Mouse (Mus musculus): Measurements from ENCODE around the gene Itga9. TPM values are rescaled to one million over a fixed set of nuclear protein-coding genes. Genes with fewer than 3 reads are reported as not detected.

The Itga9 gene
- total RNA-seq, 1 experiment from 2014 or later, result not detected

DNA sequence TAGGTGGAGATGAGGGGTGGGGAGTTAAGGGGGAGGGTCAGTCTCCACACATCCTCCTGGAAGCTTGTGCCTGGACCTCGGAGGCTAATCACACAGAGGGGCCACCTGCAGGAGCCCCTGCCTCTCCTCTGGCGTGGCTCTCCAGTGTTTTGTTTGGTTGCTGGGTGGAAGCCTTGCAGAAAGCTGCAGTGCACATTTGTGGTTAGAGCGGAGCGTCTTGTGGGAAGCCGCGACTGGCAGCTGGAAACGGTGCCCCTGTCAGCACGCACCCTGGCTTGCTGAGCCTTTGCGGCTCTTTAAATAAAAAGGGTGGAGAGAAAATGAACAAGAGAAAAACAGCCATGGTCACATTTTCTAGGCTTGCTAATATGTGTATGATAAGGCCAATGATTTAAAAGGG, 70.9 kb downstream of the Itga9 start:
- ATAC-seq (replicated peaks; ENCODE audit: insufficient number of reproducible peaks, low FRiP score, low TSS enrichment, poor library complexity, severe bottlenecking), result no peak

DNA sequence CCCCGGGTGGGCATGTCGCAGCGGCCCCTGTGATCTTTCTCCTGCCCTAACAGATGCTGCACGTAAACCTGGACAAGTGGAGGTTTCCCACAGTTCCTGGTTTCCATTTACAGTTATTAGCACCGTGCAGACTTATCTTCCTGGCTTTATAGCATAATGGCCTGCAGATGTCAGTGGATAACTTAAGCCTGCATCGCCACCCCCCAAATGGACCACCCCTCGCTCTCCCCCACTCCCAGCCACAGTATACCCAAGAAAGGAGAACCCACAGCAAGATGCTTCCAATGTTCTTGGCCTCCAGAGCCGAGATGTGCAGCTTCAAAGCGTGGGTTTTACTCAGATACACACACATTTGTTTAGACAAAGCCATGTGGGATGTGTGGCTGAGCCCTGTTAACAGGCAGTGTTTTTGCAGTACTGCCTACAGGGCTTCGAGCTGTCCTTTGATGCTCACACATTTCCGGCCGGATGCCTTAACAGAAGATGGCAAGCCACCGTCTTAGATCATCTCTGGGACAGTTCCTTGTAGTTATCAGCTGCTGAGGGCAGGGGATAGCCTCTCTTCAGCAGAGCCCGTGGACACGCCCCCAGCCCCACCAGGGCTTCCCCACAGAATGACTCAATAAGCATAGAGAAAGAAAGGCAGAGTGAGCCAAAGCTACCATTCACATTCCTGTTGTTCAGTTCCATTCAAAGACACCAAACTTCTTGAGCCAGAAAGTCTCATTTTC, 71.7 kb downstream of the Itga9 start:
- ATAC-seq (replicated peaks; ENCODE audit: insufficient number of reproducible peaks, low FRiP score, low TSS enrichment, poor library complexity, severe bottlenecking), result no peak

DNA sequence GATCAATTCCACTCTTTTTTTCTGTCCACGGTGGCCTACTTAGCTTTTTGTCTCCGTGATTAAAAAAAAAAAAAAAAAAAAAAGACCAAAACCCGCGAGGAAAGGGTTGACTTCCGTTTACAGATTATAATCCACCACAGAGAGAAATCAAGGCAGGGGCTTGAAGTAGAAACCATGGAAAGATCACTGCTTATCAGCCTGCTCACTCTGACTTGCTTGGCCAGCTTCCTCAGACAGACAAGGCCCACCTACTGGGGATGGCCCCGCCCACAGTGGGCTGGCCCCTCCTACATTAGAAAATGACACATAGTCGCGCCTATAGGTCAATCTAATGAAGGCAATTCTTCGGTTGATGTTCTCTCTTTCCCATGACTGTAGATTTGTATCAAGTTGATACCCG, 72.3 kb downstream of the Itga9 start:
- ATAC-seq (replicated peaks; ENCODE audit: insufficient number of reproducible peaks, low FRiP score, low TSS enrichment, poor library complexity, severe bottlenecking), result no peak

DNA sequence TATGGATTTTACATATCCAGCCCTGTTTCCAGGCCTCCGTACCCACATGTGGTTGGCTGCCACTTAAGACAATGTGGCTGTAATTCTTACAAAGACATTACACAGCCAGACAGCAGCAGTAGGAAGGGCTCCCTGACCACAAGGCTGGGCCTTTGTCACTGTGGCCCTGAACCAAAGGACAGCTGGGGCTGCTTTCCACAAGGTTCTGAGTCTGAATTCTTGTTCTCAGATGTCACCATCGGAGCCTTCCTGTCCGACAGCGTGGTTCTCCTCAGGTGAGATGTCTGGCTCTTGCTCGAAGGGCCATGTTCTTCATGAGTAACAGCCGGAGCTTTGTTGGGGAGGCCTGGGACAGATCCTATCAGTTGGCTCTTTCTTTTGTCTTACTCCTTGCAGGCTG, 75.0 kb downstream of the Itga9 start:
- ATAC-seq (replicated peaks; ENCODE audit: insufficient number of reproducible peaks, low FRiP score, low TSS enrichment, poor library complexity, severe bottlenecking), result no peak

DNA sequence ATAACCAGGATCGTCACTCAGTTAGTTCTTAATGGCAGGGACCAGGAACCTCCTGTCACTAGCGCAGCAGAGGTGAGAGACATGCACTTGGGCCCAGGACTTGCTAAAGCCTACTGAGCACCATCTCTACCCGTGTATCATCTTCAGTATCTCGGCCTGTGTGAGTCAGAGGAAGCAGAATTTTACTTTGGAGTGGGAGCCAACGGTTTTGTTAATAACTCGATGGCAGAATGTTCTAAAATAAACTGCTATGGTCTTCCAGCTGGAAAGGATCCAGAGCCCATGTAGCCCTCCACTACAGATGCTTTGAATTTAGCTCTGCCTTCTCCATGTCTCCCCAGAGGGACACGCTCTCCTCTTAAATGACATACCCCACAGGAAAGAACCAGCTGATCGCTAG, 75.7 kb downstream of the Itga9 start:
- no peak for ATAC-seq (replicated peaks; ENCODE audit: insufficient number of reproducible peaks, low FRiP score, low TSS enrichment, poor library complexity, severe bottlenecking)

DNA sequence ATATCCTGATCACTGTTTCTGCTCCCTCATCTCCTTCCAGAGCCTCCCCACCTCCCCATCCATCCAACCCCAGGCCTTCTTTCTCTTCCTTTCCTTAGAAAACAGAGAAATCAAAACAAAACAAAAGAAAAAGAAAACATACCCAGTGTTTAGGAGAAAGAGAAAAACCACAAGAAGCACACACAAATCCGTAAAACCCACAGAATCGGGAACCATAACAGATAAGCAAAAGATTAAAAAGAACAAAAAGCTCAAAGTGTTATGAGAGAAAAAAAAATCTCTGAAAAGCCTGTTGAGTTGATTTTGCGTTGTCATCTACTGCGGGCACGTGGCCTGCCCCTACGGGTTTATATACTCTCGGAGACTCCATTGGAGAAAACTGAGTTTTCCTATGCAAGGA, 77.0 kb downstream of the Itga9 start:
- no peak for ATAC-seq (replicated peaks; ENCODE audit: insufficient number of reproducible peaks, low FRiP score, low TSS enrichment, poor library complexity, severe bottlenecking)

DNA sequence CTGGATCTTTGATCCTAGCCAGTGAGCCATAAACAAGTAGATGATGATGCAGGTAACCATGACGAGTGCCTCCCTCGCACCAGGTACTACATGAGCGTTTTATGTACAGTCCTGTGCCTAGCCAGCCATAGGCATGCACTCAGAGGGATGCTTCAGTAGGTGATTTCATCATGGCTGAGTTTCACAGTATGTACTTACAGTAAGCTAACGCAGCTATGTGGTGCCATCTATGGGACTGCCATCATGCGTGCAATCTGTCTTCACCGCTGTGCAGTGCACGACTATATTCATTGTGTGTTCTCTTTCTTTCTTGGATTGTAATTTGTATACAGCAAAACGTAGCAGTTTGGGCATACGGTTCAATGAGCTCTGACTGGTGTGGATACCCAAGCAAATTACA, 77.9 kb downstream of the Itga9 start:
- no peak for ATAC-seq (replicated peaks; ENCODE audit: insufficient number of reproducible peaks, low FRiP score, low TSS enrichment, poor library complexity, severe bottlenecking)

DNA sequence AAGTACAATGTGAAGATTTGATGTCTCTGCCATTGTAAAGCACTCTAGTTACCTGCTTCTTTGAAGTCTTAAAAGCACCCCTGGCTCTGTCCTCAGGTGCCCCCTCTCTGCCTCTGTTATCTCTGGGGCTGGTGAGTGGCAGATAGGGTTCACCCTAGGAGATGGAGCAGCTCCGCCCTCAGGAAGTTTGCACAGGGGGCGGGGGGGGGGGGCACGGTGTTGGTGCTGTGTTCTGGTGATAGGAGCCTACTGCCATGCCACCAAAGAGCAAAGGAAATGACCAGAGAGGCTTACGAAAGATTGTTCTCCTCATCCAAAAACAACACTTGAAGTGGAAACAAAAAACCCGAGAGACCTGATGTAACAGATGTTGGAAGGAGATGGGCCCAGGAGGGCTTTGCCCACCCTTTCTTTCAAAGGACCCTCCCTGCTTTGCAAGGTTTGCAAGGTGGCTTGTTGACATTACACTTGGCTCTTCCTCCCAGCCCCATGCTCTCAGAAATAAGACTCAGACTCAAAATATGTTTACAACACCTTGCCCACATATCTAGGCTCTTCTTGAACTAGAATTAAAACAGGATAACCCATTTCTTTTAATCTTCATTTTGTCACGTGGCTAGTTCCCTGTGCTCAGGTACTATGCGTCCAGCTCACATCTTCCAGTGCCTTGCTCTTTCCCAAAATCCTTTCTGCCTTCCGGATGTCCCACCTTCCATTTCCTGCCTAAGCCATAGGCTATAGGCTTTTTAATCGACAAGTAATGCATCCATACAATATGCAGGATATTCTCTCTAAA, 79.9 kb downstream of the Itga9 start:
- no peak for ATAC-seq (replicated peaks; ENCODE audit: insufficient number of reproducible peaks, low FRiP score, low TSS enrichment, poor library complexity, severe bottlenecking)

DNA sequence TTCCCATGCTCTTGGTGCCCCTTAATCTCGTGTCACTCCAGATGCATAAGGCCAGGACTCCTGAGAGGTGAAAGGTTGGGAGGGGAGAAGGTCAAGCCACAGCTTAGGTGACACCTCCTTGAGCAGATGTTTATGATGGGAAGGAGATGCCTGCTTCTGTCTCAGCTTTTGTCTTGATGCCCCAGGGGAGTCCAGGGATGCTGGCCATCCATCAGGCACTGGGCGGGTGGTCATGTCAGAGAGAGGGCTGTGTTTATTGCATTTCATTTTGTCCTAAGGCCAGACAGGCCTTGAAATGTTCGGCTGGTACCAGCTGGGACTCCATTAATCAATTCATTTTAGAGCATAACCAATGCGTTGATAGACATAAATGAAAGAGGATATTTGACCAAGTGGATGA, 81.8 kb downstream of the Itga9 start:
- ATAC-seq (replicated peaks; ENCODE audit: insufficient number of reproducible peaks, low FRiP score, low TSS enrichment, poor library complexity, severe bottlenecking), result no peak

DNA sequence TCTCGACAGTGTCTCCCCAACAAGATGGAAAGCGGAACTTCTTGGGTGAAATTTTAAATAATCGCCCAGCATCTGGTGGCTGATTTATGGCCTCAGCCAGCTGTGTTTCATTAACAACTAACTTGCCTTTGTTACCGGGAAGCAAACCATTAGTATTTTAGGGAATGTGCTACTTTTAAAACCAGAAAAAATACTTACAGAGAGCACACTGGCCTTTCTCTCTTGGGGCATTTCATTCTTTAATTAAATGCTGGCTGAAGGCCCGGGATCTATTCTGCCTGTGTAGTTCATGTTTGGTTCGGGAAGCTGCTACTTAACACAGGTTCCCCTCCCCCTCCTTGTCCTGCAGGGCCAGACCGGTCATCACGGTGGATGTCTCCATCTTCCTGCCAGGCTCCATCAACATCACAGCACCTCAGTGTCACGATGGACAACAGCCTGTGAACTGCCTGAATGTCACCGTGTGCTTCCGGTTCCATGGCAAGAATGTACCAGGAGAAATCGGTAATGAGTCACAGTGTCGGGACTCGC, 82.5 kb downstream of the Itga9 start:
- no peak for ATAC-seq (replicated peaks; ENCODE audit: insufficient number of reproducible peaks, low FRiP score, low TSS enrichment, poor library complexity, severe bottlenecking)

DNA sequence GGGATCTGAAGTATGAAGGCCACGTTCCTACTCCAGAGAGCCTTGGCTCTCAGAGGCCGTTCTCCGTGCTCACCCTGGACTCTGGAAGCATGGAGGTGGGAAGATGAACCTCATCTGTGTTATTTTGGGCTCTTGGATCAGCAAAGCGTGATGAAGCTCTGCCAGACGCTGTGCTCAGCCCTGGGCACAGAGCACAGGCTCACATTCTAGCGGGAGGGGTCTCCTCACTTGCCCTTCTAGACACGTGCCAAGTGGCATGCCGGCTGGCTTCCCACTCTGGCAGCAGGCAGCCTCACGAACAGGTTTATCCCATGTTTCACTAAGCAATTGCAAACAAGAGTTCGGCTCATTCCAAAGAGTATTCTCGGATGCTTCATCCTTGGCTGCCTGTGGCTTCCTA, 86.8 kb downstream of the Itga9 start:
- ATAC-seq (replicated peaks; ENCODE audit: insufficient number of reproducible peaks, low FRiP score, low TSS enrichment, poor library complexity, severe bottlenecking), result no peak

DNA sequence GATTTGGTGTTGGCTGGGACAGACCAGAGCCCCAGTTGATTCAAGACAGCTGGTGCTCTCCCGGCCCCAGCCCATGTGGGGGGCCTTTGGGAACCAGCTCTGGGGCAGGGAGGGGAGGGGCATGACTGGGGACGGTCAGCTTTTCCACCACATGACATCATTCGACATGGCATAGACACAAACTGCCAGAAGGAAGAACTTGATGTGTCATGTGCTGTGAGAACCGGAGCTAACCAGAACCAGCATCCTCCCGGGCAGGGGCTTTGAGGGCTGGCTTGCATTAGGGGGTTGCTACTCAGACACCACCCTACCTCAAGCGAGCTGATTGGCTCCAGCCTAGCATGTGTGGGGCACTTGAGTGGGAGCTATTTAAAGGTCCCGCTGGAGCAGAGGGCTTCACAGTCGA, 87.9 kb downstream of the Itga9 start:
- ATAC-seq (replicated peaks; ENCODE audit: insufficient number of reproducible peaks, low FRiP score, low TSS enrichment, poor library complexity, severe bottlenecking), result no peak

DNA sequence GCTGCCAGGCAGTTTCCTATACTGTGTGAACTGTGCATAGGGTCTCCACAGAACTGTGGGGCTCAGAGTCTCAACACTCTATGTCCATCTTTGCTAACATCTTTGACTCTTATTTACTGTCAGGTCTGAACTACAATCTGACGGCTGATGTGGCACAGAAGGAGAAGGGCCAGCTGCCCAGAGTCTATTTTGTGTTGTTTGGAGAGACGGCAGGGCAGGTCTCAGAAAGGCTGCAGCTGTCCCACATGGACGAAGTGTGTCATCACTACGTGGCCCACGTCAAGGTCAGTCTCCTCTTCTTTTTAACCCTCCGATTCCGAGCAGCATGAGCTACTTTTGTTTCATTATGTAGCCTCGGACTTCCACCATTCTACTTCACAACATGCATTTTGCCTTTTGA, 91.7 kb downstream of the Itga9 start:
- ATAC-seq (replicated peaks; ENCODE audit: insufficient number of reproducible peaks, low FRiP score, low TSS enrichment, poor library complexity, severe bottlenecking), result no peak

DNA sequence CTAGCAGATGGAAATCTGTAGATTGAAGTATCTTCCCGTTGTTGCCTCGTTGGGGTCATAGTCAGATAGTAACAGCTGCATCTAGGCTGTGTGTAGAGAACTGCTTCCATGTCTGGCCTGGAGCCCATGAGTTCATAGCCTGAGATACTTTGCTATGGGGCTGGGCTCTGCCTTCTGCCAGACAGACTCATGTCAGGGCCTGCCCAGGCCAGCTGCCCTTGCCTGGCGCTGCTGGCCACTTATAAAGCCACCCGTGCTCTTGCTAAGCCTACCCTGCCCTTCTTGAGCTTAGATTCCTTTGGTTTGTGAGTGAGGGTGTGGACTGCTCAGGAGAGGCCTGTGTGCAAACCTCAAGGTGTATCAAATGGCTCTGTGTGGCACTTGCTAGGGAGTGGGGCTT, 93.2 kb downstream of the Itga9 start:
- ATAC-seq (replicated peaks; ENCODE audit: insufficient number of reproducible peaks, low FRiP score, low TSS enrichment, poor library complexity, severe bottlenecking), result no peak

DNA sequence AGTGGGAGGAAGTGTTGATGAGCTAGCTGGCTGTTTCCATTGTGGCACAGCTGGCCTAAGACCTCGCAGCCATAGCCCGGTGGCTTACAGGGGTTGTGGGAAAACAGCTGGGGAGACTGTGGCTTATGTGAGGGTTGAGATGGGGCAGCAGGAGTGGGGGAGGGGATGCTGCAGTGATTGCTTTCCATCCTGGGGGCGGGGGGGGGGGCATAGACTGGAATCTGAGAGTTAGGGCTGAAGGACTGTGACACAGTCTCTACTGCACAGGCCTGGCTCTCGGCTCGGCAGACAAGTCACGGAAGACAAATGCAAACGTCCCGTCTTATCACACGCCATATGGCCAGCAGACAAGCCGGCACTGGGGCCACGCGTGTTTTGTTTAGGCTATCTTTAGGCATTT, 94.4 kb downstream of the Itga9 start:
- no peak for ATAC-seq (replicated peaks; ENCODE audit: insufficient number of reproducible peaks, low FRiP score, low TSS enrichment, poor library complexity, severe bottlenecking)

DNA sequence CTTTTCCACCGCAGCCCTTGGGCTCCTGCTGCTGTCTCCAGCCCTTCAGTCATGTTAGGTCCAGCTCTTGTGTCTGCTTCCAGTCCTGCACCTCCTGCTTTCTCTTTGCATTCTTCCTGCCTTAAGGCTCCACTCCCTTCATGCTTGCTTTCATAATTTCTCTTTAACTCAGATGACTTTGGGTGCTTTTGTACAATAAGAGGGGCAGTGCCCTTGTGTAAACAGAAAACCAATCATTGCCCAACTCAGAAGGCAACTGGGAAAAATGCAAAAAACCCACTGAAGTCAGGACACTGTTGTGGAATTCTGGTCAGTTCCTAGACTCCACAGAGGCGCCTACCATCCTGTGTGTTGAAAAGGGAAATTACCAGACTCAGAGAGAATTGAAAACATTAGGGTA, 95.3 kb downstream of the Itga9 start:
- no peak for ATAC-seq (replicated peaks; ENCODE audit: insufficient number of reproducible peaks, low FRiP score, low TSS enrichment, poor library complexity, severe bottlenecking)

DNA sequence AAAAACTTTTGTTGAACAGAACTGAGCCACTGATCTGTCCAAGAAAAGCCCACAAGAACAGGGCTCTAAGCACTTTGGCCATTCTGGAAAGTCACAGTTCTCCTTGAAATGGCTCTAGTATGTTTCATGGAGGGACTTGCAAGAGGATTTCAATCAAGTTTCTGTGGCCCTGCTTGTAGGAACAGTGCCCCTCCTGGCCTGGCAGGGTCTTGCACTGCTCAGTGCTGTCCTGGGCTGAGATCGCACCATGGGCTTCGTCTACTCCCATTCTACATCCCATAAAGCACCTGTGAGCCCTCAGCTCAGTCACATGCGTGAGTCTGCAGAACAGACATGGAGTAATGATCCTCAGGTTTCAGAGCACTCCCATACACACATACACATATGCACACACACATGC, 96.7 kb downstream of the Itga9 start:
- no peak for ATAC-seq (replicated peaks; ENCODE audit: insufficient number of reproducible peaks, low FRiP score, low TSS enrichment, poor library complexity, severe bottlenecking)

DNA sequence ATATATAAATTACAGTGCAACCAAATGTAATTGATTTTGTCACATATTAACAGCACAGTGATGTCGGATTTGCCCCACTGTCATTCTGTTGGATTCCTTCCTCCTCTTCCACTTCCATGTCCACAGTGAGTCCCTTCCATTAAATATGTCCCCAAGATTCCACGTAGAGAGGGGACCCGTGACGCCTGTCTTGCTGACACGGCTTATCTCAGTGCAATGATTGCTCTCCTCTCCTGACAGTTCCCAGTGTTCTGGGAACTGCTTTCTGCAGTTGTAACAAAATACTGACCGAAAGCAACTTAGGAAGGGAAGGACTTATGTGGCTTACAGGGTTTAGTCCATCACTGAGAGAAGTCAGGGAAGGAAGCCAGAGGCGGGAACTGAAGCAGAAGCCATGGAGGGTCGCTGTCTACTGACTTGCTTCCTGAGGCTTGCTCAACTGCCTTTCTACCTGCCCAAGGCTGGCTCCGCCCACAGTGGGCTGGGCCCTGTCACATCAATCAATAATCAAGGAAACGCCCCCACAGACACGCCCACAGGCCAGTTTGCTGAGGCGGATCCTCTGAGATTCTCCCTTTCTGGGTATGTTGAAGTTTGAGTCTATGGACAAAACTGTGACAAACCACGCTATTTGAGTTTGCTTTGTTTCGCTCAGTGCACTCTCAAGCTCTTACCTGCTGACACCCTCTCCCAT, 99.0 kb downstream of the Itga9 start:
- no peak for ATAC-seq (replicated peaks; ENCODE audit: insufficient number of reproducible peaks, low FRiP score, low TSS enrichment, poor library complexity, severe bottlenecking)

DNA sequence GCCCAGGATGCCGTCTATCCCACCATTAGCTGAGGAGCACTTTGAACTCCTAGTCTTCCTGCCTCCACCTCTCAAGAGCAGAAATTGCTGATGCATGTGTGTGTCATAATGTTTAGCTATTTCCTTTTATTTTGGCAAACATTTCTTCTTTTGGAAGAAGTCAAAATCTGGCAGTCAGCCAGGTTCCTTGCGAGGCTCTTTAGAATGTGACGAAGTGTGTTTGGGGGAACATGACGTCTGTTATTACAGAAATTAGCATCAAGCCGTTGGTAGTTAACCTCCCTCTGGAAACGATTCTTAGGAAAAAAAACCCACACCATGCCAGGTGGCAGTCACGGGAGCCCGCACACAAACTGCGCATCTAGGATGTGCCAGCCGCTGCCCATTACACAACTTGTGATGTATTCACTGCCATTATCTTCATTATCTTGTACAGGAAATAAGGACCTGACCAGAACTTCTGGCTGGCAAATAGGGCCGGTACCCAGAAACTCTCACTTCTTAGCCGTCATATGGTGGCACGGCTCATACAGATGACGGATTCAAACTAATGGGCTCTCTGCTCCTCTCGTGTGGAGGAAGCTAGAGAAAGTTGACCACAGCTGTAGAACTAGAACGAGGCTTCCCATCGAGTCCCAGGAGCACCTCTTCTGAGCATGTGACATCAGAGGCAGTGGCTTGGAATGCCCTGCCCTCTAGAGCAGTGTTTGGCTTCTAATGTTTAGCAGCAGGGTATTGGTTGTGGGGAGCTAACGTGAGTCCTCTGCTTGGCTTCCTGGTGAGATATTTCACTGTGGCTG, 99.9 kb downstream of the Itga9 start:
- no peak for ATAC-seq (replicated peaks; ENCODE audit: insufficient number of reproducible peaks, low FRiP score, low TSS enrichment, poor library complexity, severe bottlenecking)
